Mouse (Mus musculus) macrophage (primary cell): ENCODE measurements around the gene Bmi1. TPM values are rescaled to one million over a fixed set of nuclear protein-coding genes. Genes with fewer than 3 reads are reported as not detected.

ENCODE experiments used
- H3K27ac ChIP-seq: fragments of 350-480 bp; formaldehyde crosslinking; 2 replicates; pipeline ENCODE4 v1.9.0; 2021
- H3K36me3 ChIP-seq: fragments of 350-480 bp; formaldehyde crosslinking; 2 replicates; pipeline ENCODE4 v1.9.0; 2021; ENCODE audit errors: inconsistent target
- H3K4me3 ChIP-seq: fragments of 350-480 bp; formaldehyde crosslinking; 2 replicates; pipeline ENCODE4 v1.9.0; 2021; ENCODE audit errors: inconsistent target
- H3K79me2 ChIP-seq: fragments of 350-480 bp; formaldehyde crosslinking; 2 replicates; pipeline ENCODE4 v1.9.0; 2021; ENCODE audit errors: inconsistent target
- WGBS: methylation state at CpG from one replicate; pipeline ENCODE4 v1.1.7; 2026; ENCODE audit warnings: inconsistent platforms; ENCODE audit not compliant: missing documents; 5-methylcytosine and 5-hydroxymethylcytosine counted together
- polyA plus RNA-seq: library from polyadenylated mRNA; stranded (reverse); fragments of 250-400 nt; gene quantifications from 3 replicates; pipeline ENCODE4 v1.2.4, GENCODE M21; 2018; ENCODE audit warnings: inconsistent platforms

The Bmi1 gene
- polyA plus RNA-seq, 1 experiment from 2014 or later, result 27.5 TPM

DNA sequence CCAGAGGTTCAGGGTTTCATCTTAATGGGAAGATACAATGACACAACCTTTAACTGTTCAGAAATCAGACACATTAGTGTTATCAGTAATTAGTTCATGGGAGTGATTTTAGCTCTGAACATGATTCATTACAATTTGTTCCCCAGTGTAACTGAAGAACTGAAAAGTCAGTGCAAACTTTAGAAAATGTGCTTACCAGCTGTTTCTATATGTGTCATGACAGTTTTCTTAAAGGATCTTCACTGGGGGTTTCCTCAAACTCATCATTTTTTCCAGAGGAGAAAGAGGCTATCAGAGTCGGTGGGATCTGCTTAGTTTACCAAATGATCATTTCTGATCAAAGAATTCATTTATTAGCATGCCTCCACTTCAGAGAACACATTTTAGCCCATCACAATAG is 15.7 kb downstream of the Bmi1 start:
- Histone ChIP-seq H3K79me2 (no peaks in the 10 kb centered on the region), H3K27ac (no peak overlapping the region), H3K4me3 (no peak overlapping the region), H3K36me3 (no peaks in the 10 kb centered on the region)
- WGBS, result 8% methylated on average over 1 of the region's 1 CpGs

DNA sequence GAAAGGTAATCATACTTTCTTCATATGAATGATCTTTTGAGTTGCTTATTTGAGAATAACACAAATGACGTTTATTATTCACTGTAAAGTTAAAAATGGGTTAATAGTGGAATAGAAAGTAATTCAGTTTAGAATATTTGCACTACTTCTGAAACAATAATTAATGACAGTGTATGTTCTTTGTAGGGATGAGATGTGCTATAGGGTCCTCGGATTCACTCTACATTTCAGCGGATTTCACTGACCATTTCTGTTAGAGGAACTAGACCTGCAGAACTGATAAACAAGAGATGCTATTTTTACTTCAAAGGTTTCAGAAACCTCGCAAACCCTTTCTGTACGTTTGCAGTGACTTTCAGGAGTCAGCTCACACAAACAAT is 16.7 kb downstream of the Bmi1 start:
- H3K36me3 ChIP-seq, result no peaks in the 10 kb centered on the region
- peak overlapping the region; percentile 39 for H3K4me3 ChIP-seq
- H3K79me2 ChIP-seq, result no peaks in the 10 kb centered on the region
- no peak overlapping the region for H3K27ac ChIP-seq
- WGBS, result 4% methylated on average over 5 of the region's 5 CpGs

- Histone ChIP-seq H3K4me3 (peak within 1 kb of the TSS; percentile 39), H3K36me3 (no peaks in the 10 kb centered on the region), H3K79me2 (no peaks in the 10 kb centered on the region), H3K27ac (no peak within 1 kb of the TSS)
- 1% methylated on average over 61 of the region's 61 CpGs for WGBS
Observed at GRCm38 (mm10) chr2:18693871-18694610, 17.2 kb downstream of the Bmi1 start, which contains the start of gene Spag6. Gene Spag6, plus strand, starts transcription at chr2:18694032.

DNA sequence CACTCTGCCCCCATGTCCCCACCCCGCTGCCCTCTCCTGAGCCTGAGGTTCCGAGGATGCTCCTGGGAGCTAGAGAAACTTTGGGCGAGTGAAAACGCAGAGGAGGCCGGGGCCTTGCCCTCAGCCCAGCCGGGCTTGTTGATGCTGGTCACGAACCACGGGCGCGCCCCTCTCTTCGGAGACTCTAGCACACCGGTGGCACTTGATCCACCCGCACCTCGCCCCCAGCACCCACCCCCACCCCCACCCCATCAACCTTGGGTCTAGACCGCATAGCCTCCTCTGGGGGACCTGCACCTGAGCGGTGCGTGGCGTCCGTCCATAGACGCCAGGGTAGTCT is 17.8 kb downstream of the Bmi1 start:
- H3K36me3 ChIP-seq, result no peaks in the 10 kb centered on the region
- 6% methylated on average over 19 of the region's 20 CpGs for WGBS
- H3K79me2 ChIP-seq, result no peaks in the 10 kb centered on the region
- peak overlapping the region; percentile 39; the same call in 1 of the 2 replicates for H3K4me3 ChIP-seq
- no peak overlapping the region for H3K27ac ChIP-seq

DNA sequence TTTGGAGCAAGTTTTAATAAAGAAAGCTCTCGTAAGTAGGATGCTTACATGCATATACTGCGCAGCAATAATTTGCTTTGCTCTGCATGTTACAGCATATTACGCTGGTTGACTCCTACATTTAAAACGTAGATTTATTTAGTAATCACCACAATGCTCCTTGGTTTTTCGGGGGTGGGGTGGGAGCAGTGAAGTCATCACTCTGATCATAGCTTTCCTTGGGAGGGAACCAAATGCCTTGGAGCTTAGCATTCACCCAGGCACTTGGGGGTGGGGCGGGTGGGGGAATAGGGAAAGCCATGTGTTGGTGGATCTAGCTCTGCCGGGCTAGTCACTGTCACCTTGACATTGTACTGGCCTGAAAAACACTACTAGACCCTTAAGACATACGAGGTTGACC is 18.3 kb downstream of the Bmi1 start:
- 18% methylated on average over 8 of the region's 8 CpGs for WGBS
- Histone ChIP-seq H3K36me3 (no peaks in the 10 kb centered on the region), H3K27ac (no peak overlapping the region), H3K79me2 (no peaks in the 10 kb centered on the region), H3K4me3 (no peak overlapping the region)

GRCm38 (mm10) chr2:18695629-18696150 is 18.9 kb downstream of the Bmi1 start:
- 22% methylated on average over 7 of the region's 7 CpGs for WGBS
- Histone ChIP-seq H3K27ac (no peak overlapping the region), H3K36me3 (no peaks in the 10 kb centered on the region), H3K4me3 (no peak overlapping the region), H3K79me2 (no peaks in the 10 kb centered on the region)

GRCm38 (mm10) chr2:18697591-18698244 is 20.9 kb downstream of the Bmi1 start:
- Histone ChIP-seq H3K27ac (no peak overlapping the region), H3K79me2 (no peaks in the 10 kb centered on the region), H3K36me3 (no peaks in the 10 kb centered on the region), H3K4me3 (no peak overlapping the region)
- WGBS, result 13% methylated on average over 4 of the region's 4 CpGs

GRCm38 (mm10) chr2:18698663-18699385 is 22.0 kb downstream of the Bmi1 start:
- Histone ChIP-seq H3K27ac (no peak overlapping the region), H3K36me3 (no peaks in the 10 kb centered on the region), H3K4me3 (no peak overlapping the region), H3K79me2 (no peaks in the 10 kb centered on the region)
- WGBS, result 3% methylated on average over 53 of the region's 56 CpGs

- no peak overlapping the region for H3K27ac ChIP-seq
- H3K79me2 ChIP-seq, result no peaks in the 10 kb centered on the region
- H3K4me3 ChIP-seq, result no peak overlapping the region
- H3K36me3 ChIP-seq, result no peaks in the 10 kb centered on the region
- 7% methylated on average over 11 of the region's 11 CpGs for whole genome bisulfite sequencing
Observed at GRCm38 (mm10) chr2:18699401-18699990, 22.7 kb downstream of the Bmi1 start.

DNA sequence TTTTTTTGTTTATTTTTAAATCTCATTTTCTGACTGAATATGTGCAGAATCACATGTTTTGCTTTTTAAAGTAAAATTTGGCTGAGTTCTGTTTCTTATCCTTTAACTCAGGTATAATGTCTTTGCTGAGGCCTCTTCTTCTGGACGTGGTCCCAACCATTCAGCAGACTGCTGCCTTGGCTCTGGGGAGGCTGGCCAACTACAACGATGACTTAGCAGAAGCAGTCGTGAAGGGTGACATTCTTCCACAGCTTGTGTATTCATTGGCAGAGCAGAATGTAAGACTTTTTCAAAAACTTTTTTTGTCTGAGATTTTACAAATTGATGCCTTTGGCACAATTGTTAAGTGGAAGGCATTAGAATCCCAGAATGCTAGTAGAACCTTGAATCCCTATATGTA is 33.5 kb downstream of the Bmi1 start:
- Histone ChIP-seq H3K4me3 (no peak overlapping the region), H3K79me2 (no peaks in the 10 kb centered on the region), H3K36me3 (no peaks in the 10 kb centered on the region), H3K27ac (no peak overlapping the region)
- 18% methylated on average over 3 of the region's 3 CpGs for WGBS

GRCm38 (mm10) chr2:18713071-18713470 is 36.3 kb downstream of the Bmi1 start:
- WGBS, result 78% methylated on average over 2 of the region's 2 CpGs
- Histone ChIP-seq H3K79me2 (no peaks in the 10 kb centered on the region), H3K27ac (no peak overlapping the region)

DNA sequence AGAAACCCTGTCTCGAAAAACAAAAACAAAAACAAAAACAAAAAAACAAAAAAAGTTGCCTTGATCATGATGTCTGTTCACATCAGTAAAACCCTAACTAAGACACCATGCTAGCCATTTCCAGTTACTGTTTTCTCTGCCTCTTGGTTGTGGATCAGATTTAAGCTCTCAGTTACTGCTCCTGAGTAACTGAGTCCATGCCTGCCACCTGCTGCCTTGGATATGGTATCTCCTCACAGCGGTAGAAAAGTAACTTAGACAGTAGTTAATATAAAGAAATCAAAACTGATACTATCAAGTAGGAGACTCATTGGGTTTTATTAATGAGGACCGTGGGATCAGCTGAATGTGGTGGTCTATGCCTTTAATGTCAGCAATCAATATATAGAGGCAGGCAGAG is 37.5 kb downstream of the Bmi1 start:
- H3K4me3 ChIP-seq, result no peak overlapping the region
- 94% methylated on average over 3 of the region's 3 CpGs for WGBS
- no peaks in the 10 kb centered on the region for H3K79me2 ChIP-seq
- H3K36me3 ChIP-seq, result no peaks in the 10 kb centered on the region
- H3K27ac ChIP-seq, result no peak overlapping the region

More at GRCm38 (mm10) chr2:18713071-18713470, 36.3 kb downstream of the Bmi1 start:
- no peak overlapping the region for H3K4me3 ChIP-seq
- H3K36me3 ChIP-seq, result no peaks in the 10 kb centered on the region

DNA sequence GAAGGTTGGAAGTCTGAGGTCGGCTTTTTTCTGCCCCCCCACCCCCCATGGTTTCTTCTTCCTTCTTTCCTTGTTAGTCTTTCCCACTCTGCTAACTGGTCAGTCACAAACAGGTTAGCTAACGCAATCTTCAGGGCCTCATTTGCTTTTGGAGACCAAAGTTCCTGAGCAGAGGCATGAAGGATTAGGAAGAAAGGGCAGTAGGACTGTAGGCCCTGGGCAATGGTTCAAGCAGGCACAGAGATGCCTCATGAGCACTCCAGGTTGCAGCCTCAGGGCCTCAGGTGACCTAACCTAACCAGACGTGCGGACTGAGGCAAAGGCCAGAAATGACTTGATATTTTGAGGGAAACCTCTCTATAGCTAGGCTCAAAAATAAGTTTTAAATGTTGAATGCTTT is 41.7 kb downstream of the Bmi1 start:
- Histone ChIP-seq H3K36me3 (no peaks in the 10 kb centered on the region), H3K27ac (no peak overlapping the region), H3K79me2 (no peaks in the 10 kb centered on the region), H3K4me3 (no peak overlapping the region)
- 86% methylated on average over 4 of the region's 4 CpGs for WGBS

- Histone ChIP-seq H3K79me2 (no peaks in the 10 kb centered on the region), H3K36me3 (no peaks in the 10 kb centered on the region), H3K27ac (no peak overlapping the region), H3K4me3 (no peak overlapping the region)
- 97% methylated on average over 3 of the region's 3 CpGs for WGBS
Observed at GRCm38 (mm10) chr2:18722208-18722830, 45.5 kb downstream of the Bmi1 start.
